Mouse (Mus musculus) heart, embryonic 10.5 days (tissue): ENCODE results near the gene Ankle1. TPM values are rescaled to one million over a fixed set of nuclear protein-coding genes. Genes with fewer than 3 reads are reported as not detected.

Experiments used
- DNase-seq: peaks from one replicate; pipeline ENCODE4 v3.0.0-alpha.2; 2017; ENCODE audit warnings: low spot score
- H3K27ac ChIP-seq: fragments of 300-500 bp; sonication (generic); 2 replicates; pipeline ENCODE4 v1.5.1; 2016; ENCODE audit warnings: mild to moderate bottlenecking
- H3K27me3 ChIP-seq: fragments of 300-500 bp; sonication (generic); 2 replicates; pipeline ENCODE4 v1.6.1; 2016; ENCODE audit warnings: mild to moderate bottlenecking; ENCODE audit not compliant: poor library complexity, insufficient read depth, severe bottlenecking
- H3K36me3 ChIP-seq: fragments of 300-500 bp; sonication (generic); 2 replicates; pipeline ENCODE4 v1.6.1; 2016; ENCODE audit warnings: mild to moderate bottlenecking, moderate library complexity
- H3K4me1 ChIP-seq: fragments of 300-500 bp; sonication (generic); 2 replicates; pipeline ENCODE4 v1.6.1; 2016; ENCODE audit warnings: mild to moderate bottlenecking
- H3K4me3 ChIP-seq: fragments of 300-500 bp; sonication (generic); 2 replicates; pipeline ENCODE4 v1.5.1; 2016; ENCODE audit warnings: mild to moderate bottlenecking, moderate library complexity
- H3K9me3 ChIP-seq: fragments of 300-500 bp; sonication (generic); 2 replicates; pipeline ENCODE4 v1.6.1; 2016; ENCODE audit warnings: mild to moderate bottlenecking, moderate library complexity
- WGBS: fragments of 180-500 bp; shearing (Covaris S2); methylation state at CpG from one replicate; pipeline ENCODE4 v1.1.7; 2016; 5-methylcytosine and 5-hydroxymethylcytosine counted together
- polyA plus RNA-seq: library from polyadenylated mRNA; unstranded; fragments of >200 nt; fragmentation: Nextera tagmentation; extraction: Ambion mirVana; gene quantifications from 2 replicates; pipeline ENCODE4 v1.2.1, GENCODE M21; 2016

The Ankle1 gene
- polyA plus RNA-seq = 33.8 and 35.9 TPM in 2 replicates

DNA sequence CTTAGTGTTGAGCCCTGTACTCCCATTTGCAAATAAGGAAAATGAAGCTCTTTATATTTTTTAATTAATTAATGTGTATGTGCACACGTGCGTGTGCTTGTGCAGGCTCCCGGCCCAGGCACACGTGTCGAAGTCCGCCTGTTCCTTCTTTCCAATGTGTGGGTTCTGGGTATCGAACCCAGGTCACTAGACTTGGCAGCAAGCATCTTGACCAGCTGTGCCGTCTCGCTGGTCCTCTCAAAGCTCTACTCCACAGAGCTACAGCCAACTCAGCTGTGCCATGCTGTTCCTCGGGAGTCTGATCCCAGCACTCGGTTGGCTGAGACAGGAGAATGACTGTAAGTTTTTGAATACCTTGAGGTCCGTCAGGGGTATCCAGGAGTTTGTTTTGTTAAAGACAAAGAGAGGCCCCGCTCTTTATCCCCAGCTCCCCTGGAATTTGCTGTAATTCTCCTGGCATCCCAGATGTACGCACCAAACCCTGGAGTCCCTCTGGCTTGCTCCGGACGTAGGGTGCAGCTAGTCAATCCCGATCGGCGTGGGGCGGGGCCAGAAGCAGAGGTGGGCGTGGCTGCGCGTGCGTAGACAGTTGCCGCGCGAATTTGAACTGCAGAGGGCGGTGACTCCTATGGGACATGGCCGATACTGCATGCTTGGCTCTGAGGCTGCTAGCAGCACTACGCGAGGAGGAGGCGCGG, at the start of gene Ankle1:
TSS of gene Ankle1 (plus strand) at position 610 of the 698 bp plus-strand sequence.
- peaks cover 31% of the 10 kb centered on the region for H3K4me1 ChIP-seq
- H3K27me3 ChIP-seq = no peaks in the 10 kb centered on the region
- DNase-seq = peak; percentile 98
- H3K36me3 ChIP-seq = peaks cover 37% of the 10 kb centered on the region
- WGBS = 17% methylated on average over 33 of the region's 33 CpGs
- H3K9me3 ChIP-seq = no peaks in the 10 kb centered on the region
- peak within 1 kb of the TSS; percentile 90 for H3K4me3 ChIP-seq
- H3K27ac ChIP-seq = peak within 1 kb of the TSS; percentile 91

DNA sequence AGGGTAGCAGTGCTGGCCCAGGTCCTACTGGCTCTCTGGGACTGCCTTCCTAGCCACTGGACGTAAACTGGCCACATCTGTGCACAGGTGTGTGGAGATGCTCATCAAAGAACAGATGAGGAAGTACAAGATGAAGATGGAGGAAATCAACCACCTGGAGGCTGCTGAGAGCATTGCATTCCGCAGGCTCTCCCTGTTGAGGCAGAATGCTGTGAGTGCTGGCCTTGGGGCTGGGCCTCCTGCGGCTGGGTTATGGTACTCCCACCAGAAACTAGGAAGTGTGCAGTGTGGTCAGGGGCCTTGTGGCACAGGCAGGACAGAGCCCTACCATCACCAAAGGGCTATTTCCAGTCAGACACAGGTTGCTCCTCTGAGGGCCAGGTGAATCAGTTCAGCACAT, 47.8 kb upstream of the Ankle1 start:
- no peak overlapping the region for H3K27ac ChIP-seq
- no peaks in the 10 kb centered on the region for H3K9me3 ChIP-seq
- no peaks in the 10 kb centered on the region for H3K27me3 ChIP-seq
- 84% methylated on average over 3 of the region's 3 CpGs for WGBS
- H3K4me1 ChIP-seq = no peaks in the 10 kb centered on the region
- no peak overlapping the region for H3K4me3 ChIP-seq
- DNase-seq = no peak
- H3K36me3 ChIP-seq = peaks cover 81% of the 10 kb centered on the region

DNA sequence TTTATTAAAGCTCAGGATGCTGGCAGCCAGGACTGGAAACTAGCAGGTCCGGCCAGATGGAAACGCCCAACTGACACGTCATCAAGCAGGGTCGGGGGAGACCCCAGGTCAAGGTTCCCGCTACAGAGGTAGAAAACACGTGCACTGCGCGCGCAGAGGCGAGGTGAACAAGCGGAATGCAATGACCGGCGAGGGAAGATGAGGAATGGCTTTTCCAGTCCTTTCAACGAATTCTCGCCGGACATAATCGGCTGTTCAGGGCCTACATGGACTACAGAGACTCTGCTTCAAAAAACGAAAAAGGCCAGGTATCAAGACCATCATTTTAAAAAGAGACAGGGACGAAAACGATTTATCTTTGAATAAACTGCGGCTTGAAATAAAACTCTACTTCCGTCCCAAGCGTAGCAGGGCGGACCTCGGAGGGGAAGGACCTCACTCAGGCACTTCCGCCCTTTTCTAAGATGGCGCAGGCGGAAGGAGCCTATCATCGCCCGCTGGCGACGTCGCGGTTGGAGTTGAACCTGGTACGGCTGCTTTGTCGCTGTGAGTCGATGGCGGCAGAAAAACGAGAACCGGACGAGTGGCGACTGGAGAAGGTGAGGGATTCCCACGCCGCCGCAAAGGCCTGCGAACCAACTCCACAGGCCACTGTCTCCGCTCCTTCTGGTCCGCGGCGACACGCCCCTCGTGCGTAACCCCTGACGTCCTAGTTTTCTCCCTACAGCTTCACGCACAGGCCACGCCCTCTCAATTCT, 38.9 kb upstream of the Ankle1 start, which contains the start of gene Use1:
TSS of gene Use1 (plus strand) at position 78 of the 758 bp plus-strand sequence.
- Histone ChIP-seq H3K9me3 (no peaks in the 10 kb centered on the region), H3K4me3 (peak within 1 kb of the TSS; percentile 71), H3K4me1 (peaks cover 36% of the 10 kb centered on the region), H3K27me3 (no peaks in the 10 kb centered on the region), H3K27ac (peak within 1 kb of the TSS; percentile 93), H3K36me3 (peaks cover 15% of the 10 kb centered on the region)
- peak; percentile 98 for DNase-seq
- under 1% methylated on average over 56 of the region's 56 CpGs for WGBS

DNA sequence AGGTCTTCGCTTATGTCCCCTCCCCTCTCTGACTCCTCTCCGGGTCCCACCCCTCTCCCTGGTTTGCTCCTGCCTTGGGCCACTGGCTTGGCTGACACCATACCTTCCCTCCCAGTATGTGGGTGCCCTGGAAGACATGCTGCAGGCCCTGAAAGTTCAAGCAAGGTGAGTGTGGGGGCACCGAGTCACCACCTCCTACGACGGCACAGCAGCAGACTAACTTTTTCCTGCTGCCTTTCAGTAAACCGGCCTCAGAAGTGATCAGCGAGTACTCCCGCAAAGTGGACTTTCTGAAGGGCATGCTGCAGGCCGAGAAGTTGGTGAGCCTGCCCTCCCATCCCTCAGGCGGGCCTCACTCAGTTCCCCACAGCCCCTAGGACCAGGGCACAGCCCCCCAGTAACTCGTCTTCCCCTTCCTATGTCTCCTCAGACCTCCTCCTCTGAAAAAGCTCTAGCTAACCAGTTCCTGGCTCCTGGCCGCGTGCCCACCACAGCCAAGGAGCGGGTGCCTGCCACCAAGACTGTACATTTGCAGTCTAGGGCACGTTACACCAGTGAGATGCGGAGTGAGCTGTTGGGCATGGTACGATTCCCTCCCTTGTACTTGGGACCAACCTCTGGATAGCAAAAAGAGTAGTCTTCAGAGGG, 38.2 kb upstream of the Ankle1 start:
- Histone ChIP-seq H3K4me3 (peak overlapping the region; percentile 71), H3K27me3 (no peaks in the 10 kb centered on the region), H3K9me3 (no peaks in the 10 kb centered on the region), H3K4me1 (peaks cover 36% of the 10 kb centered on the region), H3K27ac (peak overlapping the region; percentile 93), H3K36me3 (peaks cover 15% of the 10 kb centered on the region)
- no peak for DNase-seq
- 45% methylated on average over 17 of the region's 17 CpGs for WGBS

DNA sequence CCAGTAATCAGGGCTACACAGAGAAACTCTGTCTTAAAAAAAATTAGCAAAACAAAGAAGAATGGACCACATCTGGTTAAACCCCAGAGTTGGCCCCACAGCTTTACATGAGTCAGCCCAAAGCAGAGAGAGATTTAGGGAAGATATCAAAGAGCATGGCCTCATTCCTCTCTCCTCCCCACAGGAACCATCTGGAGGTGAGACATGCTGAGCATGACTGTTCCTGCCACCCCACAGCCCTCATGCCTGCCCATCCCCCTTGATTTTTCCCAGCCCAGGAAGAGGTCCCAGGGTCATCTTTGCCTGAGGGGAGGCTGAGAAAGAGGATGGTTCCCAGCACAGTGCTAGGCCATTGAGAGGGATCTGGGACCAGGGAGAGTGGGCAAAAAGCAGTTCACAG, 37.4 kb upstream of the Ankle1 start:
- H3K9me3 ChIP-seq = no peaks in the 10 kb centered on the region
- H3K27me3 ChIP-seq = no peaks in the 10 kb centered on the region
- H3K4me1 ChIP-seq = peaks cover 36% of the 10 kb centered on the region
- H3K27ac ChIP-seq = peak overlapping the region; percentile 93
- no peak for DNase-seq
- H3K4me3 ChIP-seq = peak overlapping the region; percentile 27
- H3K36me3 ChIP-seq = peaks cover 21% of the 10 kb centered on the region

DNA sequence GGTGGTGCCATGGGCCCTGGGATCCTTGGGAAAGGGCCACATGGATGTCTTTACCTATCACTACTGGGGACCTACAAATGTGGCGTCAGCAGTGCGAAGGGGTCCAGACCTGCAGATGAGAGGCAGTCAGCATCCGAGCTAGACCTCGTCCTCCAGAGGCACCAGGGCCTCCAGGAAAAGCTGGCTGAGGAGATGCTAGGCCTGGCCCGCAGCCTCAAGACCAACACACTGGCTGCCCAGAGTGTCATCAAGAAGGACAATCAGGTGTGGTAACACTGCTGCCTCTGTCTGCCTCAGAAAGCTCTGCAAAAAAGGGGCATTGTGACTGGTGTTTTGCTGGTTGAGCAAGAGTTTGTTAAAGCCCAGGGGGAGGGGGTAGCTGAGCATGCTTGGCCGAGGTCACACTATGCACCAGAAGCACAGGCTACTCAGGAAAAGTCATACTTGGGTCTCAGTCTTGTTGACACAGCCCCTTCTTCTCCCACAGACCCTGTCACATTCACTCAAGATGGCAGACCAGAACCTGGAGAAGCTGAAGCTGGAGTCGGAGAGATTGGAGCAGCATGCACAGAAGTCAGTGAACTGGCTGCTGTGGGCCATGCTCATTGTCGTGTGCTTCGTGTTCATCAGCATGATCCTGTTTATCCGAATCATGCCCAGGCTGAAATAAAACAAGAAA, 36.6 kb upstream of the Ankle1 start:
- H3K9me3 ChIP-seq = no peaks in the 10 kb centered on the region
- H3K4me3 ChIP-seq = no peak overlapping the region
- H3K27ac ChIP-seq = peak overlapping the region; percentile 93
- H3K4me1 ChIP-seq = peaks cover 36% of the 10 kb centered on the region
- 93% methylated on average over 10 of the region's 10 CpGs for WGBS
- H3K27me3 ChIP-seq = no peaks in the 10 kb centered on the region
- no peak for DNase-seq
- H3K36me3 ChIP-seq = peaks cover 29% of the 10 kb centered on the region

DNA sequence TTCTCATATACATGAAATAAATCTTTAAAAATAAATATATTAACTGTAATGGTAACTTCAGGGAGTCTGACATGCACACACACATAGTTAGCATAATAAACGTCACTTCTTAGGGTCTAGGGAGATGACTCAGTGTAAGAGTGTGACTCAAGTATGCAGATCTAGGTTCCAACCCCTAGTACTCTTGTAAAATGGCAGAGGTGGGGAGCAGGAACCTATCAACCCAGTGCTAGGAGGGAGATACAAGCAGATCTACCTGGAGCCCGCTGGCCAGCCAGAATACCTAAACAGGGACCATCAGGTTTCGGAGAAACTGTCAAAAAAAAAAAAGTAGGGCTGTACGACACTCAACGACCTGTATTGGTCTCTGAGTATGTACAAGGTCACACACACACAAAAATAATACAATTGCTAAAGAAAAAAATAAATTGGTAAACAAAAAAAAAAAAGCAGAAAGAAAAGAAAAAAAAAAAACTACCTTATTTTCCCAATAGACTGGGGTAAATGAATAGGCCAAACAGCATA, 35.0 kb upstream of the Ankle1 start:
- Histone ChIP-seq H3K27ac (peak overlapping the region; percentile 88; the same call in 1 of the 2 replicates), H3K9me3 (no peaks in the 10 kb centered on the region), H3K4me3 (peak overlapping the region; percentile 77), H3K36me3 (peaks cover 43% of the 10 kb centered on the region), H3K4me1 (peaks cover 50% of the 10 kb centered on the region), H3K27me3 (no peaks in the 10 kb centered on the region)
- DNase-seq = no peak
- 26% methylated on average over 5 of the region's 5 CpGs for WGBS

DNA sequence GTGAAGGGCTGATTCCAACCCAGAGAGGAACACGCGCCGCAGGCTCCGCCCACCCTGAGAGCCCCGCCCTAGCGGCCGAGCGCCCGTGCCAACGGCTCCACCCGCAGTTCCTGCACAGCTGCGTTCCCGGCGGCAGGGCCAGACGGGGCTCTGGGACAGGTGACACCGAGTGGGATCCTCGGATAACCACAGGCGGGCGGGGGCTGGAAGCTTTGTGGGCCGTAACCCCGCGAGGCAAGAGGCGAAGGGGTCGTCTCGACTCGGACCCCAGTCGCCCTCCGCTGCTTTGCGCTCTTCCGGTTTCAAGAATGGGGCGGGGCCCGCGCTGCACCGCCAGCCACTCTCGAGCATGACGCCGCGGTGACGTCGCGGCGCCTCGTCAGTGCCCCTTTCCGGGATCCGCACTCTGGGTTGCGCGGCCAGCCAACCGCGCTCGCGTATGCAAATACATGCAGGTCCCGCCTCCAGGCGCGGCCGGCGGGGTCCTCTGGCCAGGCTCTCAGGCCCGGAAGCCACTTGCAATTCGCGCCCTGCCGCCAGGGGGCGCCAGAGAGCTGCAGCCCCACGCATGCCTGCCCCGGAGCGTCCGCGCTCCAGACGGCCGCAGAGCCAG, 34.5 kb upstream of the Ankle1 start, which contains the start of gene Ocel1:
TSS of gene Ocel1 (plus strand) at position 63 of the 613 bp plus-strand sequence.
- Histone ChIP-seq H3K27me3 (no peaks in the 10 kb centered on the region), H3K4me3 (peak within 1 kb of the TSS; percentile 77), H3K36me3 (peaks cover 43% of the 10 kb centered on the region), H3K4me1 (peaks cover 53% of the 10 kb centered on the region), H3K27ac (peak within 1 kb of the TSS; percentile 88), H3K9me3 (no peaks in the 10 kb centered on the region)
- 1% methylated on average over 68 of the region's 68 CpGs for WGBS
- DNase-seq = peak; percentile 98

DNA sequence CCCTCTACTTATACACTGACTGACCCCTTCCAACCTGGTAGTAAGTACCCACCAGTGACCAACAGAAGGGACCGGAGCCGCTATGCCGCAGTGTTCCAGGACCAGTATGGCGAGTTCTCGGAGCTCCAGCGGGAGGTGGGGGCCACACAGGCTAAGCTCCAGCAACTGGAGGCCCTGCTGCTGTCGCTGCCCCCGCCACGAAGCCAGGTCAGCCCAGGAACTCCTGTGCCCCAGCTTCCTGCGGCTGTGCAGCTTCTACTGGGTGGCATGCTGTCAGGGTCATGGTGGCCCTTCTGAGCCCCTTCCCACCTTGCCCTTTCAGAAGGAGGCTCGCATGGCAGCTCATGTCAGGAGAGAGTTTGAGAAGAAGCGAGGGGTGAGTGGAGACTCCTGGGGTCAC, 33.4 kb upstream of the Ankle1 start:
- DNase-seq = no peak
- H3K4me1 ChIP-seq = peaks cover 57% of the 10 kb centered on the region

DNA sequence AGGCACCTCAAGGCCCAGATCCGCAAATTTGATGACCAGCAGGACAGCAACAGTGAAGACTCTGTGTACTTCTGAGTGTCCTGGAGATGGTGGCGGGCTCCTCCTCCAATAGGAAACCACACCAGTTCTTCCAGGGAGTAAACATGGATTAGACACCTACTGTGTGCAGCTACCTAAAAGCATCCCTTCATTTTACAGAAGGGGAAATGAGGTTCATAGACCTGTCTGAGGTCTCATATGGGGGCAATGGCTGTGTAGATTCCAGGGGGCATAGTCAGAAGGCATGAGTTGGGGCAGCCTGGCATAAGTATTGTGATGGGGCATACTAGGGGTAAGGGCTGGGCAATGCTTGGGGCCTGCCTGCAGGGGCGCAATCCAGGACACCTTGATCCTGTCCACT, 32.8 kb upstream of the Ankle1 start:
- Histone ChIP-seq H3K27ac (no peak overlapping the region), H3K36me3 (peaks cover 56% of the 10 kb centered on the region), H3K9me3 (no peaks in the 10 kb centered on the region), H3K4me1 (peaks cover 52% of the 10 kb centered on the region), H3K27me3 (no peaks in the 10 kb centered on the region), H3K4me3 (no peak overlapping the region)
- WGBS = 82% methylated on average over 3 of the region's 3 CpGs
- DNase-seq = no peak

More for the DNA sequence above, 33.4 kb upstream of the Ankle1 start:
- H3K27me3 ChIP-seq = no peaks in the 10 kb centered on the region
- H3K27ac ChIP-seq = peak overlapping the region; percentile 18; the same call in 1 of the 2 replicates
- H3K36me3 ChIP-seq = peaks cover 51% of the 10 kb centered on the region
- WGBS = 84% methylated on average over 12 of the region's 12 CpGs
- no peak overlapping the region for H3K4me3 ChIP-seq
- no peaks in the 10 kb centered on the region for H3K9me3 ChIP-seq

DNA sequence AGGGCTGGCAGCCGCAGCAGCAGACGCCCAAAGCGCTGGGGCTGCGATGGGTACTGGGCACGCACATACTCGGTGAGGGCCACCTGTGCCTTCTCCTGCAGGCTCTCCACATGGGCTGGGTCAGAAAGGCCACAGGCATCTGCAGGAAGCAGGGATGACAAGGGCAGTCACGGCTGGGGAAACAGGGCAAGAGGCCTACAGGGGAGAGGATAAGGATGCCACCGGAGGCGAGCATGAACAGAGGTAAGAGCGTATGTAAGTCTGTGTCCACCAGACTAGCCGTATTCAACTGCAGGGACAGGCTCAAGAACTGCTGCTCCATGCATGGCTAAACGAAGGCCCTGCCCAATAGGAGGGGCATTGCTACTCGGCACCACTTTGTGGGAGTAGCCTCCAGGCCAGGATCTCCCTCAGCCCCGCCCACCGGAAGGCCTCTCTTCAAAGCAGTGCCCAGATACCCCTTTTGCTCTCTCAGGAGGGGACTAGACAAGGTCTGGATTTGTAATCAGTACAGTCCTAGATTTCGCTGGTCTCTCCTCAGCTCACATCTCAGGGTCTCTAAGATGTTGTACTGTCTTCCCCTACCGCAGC, 31.1 kb upstream of the Ankle1 start:
- Histone ChIP-seq H3K4me1 (peaks cover 52% of the 10 kb centered on the region), H3K27me3 (no peaks in the 10 kb centered on the region), H3K36me3 (peaks cover 57% of the 10 kb centered on the region), H3K27ac (no peak overlapping the region), H3K4me3 (no peak overlapping the region), H3K9me3 (no peaks in the 10 kb centered on the region)
- 74% methylated on average over 17 of the region's 17 CpGs for WGBS
- no peak for DNase-seq
